Mouse (Mus musculus) 3134 (cell line): Measurements from ENCODE around the gene Sox5.
A peak's percentile ranks its signal among the peaks of the same experiment; 100 is the strongest.

Source experiments
- DNase-seq: peaks from one replicate; pipeline ENCODE4 v3.0.0-alpha.2; 2011; ENCODE audit warnings: low spot score; ENCODE audit not compliant: insufficient read length; ENCODE audit errors: extremely low read depth

The Sox5 gene

DNA sequence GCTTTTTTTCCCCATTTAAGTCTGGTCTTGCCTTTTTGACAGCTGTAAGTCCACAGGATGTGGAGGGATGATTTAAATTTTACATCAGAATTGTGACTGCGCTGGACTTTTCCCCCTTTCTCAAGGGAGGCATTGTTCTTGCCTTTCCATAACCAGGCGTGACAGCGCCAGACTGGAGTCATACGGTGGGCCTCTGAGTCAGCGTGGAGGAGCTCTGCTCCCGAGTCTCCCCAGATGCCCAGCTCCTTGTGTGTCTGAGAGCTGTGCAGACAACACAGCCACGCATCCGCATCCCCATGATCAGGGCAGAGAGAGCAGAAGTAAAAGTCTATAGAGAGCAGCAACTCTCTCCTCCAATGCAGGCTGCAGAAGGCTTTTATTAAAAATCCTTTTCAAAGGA lies 615.7 kb downstream of the Sox5 start:
- peak; percentile 84 for DNase-seq

DNA sequence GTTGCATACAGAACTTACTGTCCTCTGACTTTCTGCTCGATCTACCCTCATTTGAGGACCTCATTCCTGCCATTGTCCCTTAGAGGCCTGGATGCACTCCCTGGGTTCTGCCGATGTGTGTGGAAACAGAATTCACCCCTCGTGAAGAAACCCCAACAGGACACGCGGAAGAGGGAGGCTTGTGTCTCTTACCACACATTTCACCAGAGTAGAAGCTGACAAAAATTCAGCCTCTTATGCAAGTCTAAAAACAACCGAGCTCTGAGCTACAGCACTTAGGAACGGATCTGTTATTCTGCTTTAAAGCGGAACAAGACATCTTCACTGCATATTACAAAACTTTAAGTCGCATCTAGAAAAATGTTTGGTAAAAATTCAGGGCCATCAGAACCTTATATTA lies 618.3 kb downstream of the Sox5 start:
- DNase-seq: no peak

DNA sequence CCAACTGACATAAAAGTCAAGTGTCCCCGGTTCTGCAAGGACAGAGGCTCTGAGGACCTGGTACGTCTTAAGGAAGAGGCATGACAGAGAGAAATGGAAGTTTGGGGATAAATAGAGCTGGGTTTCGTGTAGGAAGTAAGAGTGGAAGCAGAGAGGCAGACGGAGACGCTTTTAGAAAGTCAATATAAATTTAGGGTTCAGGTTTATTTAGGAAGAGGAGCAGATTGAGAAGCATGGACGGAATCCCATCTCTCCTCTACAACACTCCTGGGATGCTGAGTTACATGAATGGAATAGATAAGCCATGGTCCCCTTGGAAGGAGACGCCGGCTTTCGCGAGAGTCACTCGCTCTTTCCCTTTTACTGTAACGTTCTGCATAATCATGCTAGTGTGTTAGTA lies 623.1 kb downstream of the Sox5 start:
- no peak for DNase-seq

DNA sequence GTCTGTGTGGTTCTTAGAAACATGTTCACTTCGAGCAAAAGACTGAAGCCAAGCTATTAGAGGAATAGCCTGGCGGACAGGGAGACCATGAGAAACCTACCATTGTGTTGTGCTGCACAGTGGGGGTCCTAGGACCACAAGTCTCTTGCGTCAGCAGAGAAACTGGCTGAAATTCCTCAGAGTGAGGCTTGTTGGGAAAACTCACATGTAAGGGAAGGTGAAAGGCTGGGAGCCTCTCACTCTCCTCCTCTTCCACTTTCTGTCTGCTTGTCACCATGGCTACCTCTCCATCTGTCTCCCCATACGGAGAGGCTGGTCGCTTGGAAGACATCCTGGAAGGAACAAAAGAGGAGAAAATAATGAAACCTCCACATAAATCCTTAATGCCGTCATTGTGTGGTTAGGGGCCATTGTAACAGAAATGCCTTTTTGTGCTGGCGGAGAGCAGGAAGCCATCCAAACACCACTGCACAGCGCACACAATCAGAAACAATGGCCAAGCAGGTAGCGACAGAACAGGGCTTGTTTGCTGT lies 626.8 kb downstream of the Sox5 start:
- DNase-seq: no peak

DNA sequence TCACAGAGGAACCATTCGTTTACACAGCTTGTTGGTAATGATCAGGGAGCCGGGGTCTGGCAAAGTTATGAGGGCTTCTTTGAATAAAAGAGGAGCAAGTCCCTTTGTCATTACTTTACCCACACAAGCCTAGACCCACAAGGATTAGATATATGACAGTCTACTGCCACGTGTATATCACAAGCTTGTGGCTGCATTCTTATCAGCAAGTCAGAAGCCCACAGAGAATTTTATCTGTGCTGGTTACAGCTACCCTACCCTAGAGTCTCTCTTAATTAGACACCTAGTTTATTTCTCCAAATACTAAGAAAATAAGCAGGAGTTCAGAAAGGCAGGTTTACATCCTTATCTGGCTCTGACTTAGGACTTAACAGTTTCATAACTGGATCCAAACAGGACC lies 629.8 kb downstream of the Sox5 start:
- DNase-seq: no peak

DNA sequence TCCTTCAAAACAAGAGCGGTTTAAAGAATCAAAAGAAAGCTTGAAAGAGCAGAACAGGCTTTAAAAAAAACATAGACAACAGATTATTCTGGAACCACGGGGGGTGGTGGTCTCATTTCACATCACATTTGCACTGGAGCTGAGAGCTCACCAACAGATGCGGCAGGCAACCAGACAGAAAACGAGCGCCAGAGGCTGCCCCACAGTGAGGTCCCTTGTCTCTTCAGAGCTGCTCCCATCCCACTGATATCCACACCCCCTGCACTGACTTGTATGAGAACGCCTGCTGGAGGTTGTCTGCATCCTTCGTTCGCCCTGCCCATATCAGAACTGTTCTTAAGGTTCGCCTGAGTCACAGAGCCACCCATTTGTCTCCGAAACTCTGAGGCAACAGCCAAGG lies 630.7 kb downstream of the Sox5 start:
- no peak for DNase-seq

DNA sequence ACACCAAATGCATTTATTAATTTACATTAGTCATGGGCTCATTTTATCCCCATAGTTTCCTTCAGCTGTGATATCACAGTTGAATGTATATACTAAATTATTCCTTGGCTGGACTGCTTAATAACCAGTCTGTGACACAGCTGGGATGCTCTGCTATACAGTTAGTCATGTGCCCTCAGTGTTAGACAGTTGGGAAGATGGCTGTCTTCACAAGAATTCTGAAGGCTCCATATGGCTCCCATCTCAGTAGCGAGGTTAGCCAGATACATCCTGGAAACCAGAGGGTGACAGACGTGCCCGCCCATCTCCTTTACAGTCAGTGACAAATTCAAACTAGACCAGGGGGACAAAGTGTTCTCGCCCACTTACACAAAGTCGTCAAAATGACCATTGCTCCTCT lies 644.4 kb downstream of the Sox5 start:
- no peak for DNase-seq

DNA sequence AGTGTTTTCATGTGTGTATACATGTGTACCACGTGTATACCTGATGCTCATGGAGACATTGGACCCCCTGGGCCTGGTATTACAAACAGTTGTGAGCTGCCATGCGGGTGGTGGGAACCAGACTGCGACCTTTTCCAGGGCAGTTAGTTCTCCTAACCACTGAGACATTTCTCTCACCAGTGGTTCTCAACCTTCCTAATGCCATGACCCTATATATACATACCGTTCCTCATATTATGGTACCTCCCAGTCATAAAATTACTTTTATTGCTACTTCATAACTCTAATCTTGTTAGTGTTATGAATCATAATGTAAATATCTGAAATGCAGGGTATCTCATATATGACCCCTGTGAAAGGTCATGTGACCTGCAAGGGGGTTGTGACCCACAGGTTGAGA lies 644.9 kb downstream of the Sox5 start:
- DNase-seq: no peak

DNA sequence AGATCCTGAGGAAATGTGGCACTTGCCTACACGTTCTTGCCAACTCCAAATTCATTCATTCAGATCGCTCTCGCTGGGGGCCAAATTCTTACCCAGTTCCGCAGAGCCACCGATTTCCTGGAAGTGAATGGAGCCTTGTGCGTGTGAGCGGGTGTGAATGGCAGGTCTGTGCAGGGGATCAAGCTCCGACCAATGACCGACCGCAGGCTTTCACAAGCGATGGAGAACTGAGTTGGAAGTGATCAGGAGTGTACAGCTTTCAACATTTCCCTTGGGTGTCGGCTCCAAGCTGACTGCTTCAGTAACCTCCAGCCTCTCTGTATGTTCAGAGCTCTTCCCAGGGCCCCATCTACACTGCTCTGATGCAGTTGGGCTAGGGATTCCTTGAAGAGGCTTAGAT lies 651.9 kb downstream of the Sox5 start:
- DNase-seq: no peak

DNA sequence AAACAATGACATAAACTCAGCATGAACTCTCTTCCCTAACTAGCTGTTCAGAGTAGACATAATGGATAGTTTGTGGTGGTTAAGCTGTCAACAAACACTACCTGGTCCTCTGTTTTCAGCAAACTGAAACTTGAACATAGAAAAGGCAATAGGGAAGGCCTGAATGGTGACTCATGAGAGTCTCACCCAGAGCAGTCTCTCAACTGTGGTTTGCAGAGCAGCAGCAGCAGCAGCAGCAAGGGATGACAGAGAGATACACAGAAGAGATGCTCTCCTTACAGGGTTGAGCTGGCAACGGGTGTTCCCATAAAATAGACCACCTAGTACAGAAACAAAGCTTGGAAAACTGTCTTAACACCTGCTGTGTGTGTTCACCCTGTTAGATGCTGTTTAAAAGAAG lies 661.8 kb downstream of the Sox5 start:
- peak; percentile 40 for DNase-seq

DNA sequence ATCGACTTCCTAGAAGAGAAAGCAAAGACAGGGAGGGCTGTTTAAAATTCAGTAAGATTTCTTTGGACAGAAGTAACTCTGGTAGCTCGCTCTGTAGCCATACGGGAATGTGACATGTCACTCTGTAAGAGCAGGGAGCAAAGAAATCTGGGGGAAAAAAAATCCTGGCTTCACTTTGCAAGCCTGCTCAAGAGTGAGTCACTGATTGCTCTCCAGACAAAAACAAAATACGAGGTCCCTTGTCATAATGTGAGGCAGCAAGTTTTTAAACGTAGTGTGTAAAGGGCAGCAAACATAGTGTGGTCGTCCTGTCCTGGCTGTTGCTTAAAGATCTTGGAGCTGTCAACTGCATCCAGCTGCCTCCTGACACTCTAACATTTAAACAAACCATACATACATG lies 665.1 kb downstream of the Sox5 start:
- DNase-seq: no peak

DNA sequence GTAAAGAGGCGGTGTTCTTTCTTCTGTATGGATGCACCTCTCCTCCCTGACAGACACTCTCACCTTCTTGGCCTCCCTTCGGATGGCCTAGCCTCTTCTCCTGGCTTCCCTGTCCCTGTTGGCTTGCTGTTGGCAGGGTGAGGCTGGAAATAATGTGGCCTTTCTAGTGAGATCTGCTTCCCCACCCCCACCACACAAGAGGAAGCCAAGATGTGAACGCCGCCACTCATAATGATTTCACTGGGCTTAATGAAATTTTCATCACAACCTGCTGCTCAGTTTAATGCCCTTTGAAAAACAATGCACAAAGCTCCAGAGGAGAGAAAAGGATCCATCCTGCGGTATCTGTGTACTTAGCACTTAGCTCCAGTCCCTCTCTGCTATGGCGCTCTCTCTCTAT lies 670.2 kb downstream of the Sox5 start:
- no peak for DNase-seq

DNA sequence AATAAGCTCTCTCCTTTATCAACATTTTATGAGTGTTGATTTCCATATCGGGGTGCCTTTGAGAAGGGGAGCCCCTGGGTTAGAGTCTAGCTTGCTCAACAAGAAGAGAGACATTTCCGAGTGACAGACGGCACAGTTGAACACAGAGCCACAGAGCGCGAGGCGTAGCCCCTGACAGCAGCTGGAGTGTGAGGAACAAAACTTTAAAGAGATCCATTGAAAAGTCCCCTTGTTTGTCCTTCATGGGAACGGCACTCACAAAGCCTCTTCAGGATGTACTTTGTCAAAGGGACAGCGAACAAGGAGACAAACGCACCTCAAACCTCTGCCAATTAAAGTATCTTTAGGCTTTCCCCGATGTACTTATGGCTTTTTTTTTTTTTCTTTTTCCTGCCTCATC lies 674.9 kb downstream of the Sox5 start:
- no peak for DNase-seq

DNA sequence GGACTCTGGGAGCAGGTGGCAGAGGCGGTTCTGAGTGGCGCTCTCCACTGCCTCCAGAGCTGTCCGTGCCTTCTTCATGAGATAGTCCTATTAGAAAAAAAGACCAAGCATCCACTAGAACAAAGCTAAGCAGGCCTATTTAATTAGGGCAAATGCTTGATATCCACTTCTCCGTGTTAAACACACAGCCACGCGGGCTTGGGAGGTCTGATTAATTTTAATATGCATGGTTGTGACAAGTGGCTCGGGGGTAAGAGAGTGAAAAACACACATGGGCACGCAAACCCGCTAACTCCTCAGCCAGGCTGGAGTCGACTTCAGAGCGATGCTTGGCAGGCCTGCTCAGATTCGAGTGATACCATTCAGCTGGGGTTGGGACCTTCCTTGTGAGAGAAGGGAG lies 676.1 kb downstream of the Sox5 start:
- DNase-seq: no peak

DNA sequence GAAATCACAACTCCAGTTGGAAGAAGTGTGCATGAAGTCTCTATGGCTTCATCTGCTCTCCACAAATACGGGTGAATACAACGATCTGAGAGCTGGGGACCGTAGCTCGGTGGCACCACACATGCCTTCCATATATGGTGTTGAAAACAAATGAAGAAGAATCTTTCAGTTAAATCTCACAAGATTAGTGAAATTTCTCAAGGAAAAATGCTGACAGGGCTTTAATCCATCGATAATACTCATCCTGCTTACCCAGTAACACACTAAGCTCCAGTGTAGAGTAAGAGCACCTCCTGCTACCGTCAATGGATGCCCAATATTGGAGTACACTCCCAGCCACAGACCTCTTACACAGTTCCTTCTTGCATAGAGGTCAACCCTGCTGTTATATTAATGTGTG lies 678.2 kb downstream of the Sox5 start:
- DNase-seq: no peak

DNA sequence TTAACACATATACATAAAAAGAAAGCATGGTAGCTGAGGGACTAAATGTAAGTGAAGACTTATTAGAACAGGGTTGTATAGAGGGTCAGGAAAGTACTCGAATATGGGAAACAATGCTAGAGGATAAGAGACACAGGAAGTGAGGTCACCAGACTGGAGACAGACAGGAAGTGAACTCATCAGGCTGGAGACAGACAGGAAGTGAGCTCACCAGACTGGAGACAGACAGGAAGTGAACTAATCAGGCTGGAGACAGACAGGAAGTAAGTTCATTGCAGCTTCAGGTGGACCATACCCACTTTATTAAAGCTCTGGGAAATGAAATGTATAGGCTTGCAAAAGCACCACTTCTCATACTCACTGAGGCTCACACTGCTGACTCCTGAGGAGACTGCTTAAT lies 680.9 kb downstream of the Sox5 start:
- DNase-seq: peak; percentile 43

DNA sequence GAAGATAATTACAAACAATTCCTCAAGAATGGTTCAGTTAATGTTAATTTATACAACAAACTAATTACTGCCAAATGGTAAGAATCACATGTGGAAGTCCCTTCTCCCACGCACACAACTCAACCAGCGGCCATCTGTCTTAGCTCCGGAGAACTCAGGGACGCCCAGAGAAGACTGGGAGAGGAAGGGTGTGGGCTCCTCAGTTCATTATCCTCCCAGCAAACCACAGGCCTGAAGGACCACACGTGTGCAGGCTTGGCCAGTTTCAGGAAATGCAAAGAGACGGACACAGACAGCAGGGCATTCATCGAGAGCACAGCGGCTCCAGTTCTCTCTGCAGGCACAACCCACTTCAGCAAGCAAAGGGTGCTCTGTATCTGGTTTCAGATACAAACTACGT lies 683.7 kb downstream of the Sox5 start:
- DNase-seq: no peak

DNA sequence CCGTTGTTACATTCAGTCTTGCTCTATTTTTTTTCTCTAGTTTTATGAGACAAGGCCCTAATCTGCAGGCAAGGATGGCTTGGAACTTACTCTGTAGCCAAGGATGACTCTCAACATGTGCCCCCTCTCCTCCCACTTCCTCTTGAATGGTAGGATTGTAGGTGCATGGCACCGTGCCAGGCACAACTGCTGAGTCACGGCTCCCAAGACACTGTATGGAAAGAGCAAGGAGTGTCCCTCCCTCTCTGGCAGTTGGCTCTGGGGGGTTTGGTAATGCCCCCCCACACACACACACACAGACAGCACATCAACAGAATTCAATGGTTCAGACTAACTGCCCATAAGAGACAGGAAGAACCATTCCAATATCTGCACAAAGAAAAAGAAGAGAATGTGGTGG lies 693.5 kb downstream of the Sox5 start:
- peak; percentile 53 for DNase-seq

DNA sequence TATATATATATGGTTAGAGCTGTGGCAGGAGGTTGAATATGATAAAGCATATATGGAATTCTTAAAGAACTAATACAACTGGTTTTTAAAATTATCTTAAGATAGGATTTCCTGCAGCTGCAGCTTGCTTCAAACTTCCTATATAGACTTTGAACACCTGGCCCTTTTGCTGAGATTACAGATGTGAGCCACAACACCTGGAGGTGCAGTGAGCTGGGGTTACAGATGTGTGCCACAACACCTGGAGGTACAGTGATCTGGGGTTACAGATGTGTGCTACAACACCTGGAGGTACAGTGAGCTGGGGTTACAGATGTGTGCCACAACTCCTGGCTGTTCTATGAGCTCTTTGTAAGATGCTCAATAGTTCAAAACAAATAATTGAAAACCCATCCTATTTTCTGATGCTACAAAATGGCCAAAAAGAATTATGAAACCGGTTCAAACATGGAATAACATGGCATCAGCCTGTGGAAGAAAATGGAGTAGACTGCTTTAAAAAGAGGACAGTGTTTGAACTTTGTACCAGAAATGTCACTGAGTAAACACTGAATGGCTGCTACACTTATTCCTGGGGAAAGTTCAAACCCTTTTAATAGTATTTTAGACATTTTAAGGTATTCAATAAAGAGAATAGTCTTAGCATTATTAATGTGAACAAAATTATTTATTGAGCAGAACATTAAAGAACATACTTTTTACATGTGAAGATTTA lies 695.5 kb downstream of the Sox5 start:
- no peak for DNase-seq

DNA sequence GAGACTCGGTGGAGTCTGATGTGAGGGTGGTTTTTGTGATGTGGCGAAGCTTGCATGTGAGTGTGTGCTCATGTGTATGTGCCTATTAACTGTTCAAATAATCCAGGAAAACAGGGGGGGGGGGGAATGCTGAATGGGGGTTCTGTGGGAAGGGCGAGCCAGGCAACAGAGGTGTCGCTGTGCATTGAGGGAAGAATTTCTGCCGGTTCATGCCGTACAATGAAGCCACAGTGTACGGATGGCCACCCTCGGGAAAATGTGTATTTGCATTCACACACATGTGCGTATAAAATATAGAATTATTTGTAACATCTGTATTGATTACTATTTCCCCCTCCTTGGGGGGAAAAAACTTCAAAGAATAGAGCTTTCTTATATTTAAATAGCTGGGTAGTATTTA lies 699.5 kb downstream of the Sox5 start:
- no peak for DNase-seq

DNA sequence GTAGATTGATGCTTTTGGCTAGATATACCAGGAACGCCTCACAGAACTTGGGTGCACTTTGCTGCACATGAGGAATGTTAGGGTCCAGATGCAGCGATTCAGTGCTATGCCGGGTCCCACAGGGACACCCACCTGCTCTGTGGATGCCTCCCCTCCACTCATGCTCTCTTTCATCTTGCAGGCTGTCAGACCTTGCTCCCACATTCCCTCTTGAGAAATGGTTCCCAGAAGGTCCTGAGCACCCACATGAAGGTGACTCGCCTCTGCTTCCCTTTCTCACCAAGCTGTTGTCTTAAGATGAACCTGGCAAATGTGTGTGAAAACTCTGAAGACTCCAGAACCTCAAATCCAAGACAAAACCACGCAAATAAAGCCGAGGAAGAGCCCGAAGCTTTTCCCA lies 704.0 kb downstream of the Sox5 start:
- DNase-seq: no peak

DNA sequence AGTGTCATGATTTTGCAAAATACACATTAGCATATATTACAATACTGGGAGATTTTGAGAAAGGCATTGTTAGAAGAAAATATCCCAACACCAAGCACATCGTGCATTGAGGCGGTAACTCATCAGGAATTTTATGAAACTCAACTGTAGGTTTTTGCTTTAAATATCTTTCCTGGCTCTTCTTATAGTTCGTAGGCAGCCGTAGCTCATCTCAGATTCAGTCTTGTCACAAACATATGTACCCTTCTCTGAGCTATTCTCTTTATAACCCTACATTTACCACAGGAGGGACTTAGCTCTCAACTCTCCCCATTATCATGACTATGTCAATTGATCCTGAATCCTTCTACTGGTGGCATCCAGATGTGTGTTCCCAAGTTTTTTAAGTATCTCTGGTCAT lies 705.4 kb downstream of the Sox5 start:
- DNase-seq: no peak

DNA sequence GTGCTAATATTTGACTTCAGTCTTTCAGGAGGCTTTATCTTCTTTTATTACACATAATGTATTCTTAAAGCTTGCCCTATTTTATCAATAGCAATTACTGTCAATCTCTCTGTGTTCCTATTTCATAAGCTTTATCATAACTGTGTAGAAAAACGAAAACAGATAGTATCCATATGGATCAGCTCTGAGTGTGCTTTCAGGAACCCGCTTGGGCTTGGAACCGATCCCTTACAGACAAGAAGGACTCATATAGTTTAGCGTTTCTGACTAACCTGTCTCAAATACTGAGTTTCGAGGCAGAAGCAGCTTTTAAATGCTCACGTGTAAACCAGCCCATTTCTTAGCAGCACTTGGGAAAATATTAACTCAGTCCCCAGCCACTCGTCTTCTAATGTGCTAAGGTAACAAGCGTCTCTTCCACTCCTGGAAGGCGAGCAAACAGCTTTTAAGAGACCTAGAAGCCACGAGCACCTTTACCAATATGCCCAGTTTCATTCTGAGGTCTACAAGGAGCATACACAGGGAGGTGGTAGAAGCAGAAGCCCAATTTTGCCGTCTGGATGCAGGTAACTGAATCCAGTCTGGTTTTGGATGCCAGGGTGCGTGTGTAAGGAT lies 706.3 kb downstream of the Sox5 start:
- DNase-seq: no peak
